Mouse (Mus musculus): ENCODE data around the gene Rabggtb. TPM values are rescaled to one million over a fixed set of nuclear protein-coding genes. Genes with fewer than 3 reads are reported as not detected.

Rabggtb gene
- polyA plus RNA-seq, 1 experiment from 2014 or later = 39.7 TPM

- H3K9ac ChIP-seq (ENCODE audit: low read length) = no peak overlapping the region
- DNase-seq (ENCODE audit: low spot score) (no peak), ATAC-seq (ENCODE audit: insufficient read depth, low FRiP score, low TSS enrichment) (no peak)
- H3K36me3 ChIP-seq (ENCODE audit: control insufficient read depth, insufficient read depth, low read length) = no peaks in the 10 kb centered on the region
- no peak overlapping the region for H3K4me2 ChIP-seq (ENCODE audit: low read depth)
- WGBS = 90% methylated on average over 3 of the region's 3 CpGs
- no peak overlapping the region for H3K27ac ChIP-seq (ENCODE audit: low read depth, low read length)
- no peak overlapping the region for H3K4me3 ChIP-seq (ENCODE audit: low read depth, low read length)
- no peaks in the 10 kb centered on the region for H3K9me3 ChIP-seq (ENCODE audit: control insufficient read depth, low read length)
- no peaks in the 10 kb centered on the region for H3K27me3 ChIP-seq (ENCODE audit: control insufficient read depth, insufficient read depth, low read length)
- H3K4me1 ChIP-seq (ENCODE audit: control insufficient read depth, insufficient read depth, low read length) = no peaks in the 10 kb centered on the region
These were observed 17.4 kb downstream of the Rabggtb start for GRCm38 (mm10) chr3:153895454-153895853.

GRCm38 (mm10) chr3:153889188-153889781, 23.5 kb downstream of the Rabggtb start:
- H3K36me3 ChIP-seq (ENCODE audit: control insufficient read depth, insufficient read depth, low read length) = no peaks in the 10 kb centered on the region
- H3K4me1 ChIP-seq (ENCODE audit: control insufficient read depth, insufficient read depth, low read length) = no peaks in the 10 kb centered on the region
- H3K27ac ChIP-seq (ENCODE audit: low read depth, low read length) = no peak overlapping the region
- H3K4me2 ChIP-seq (ENCODE audit: low read depth) = no peak overlapping the region
- no peaks in the 10 kb centered on the region for H3K27me3 ChIP-seq (ENCODE audit: control insufficient read depth, insufficient read depth, low read length)
- H3K4me3 ChIP-seq (ENCODE audit: low read depth, low read length) = no peak overlapping the region
- H3K9me3 ChIP-seq (ENCODE audit: control insufficient read depth, low read length) = no peaks in the 10 kb centered on the region
- no peak for ATAC-seq (ENCODE audit: insufficient read depth, low FRiP score, low TSS enrichment)
- 83% methylated on average over 7 of the region's 8 CpGs for WGBS
- H3K9ac ChIP-seq (ENCODE audit: low read length) = no peak overlapping the region
- DNase-seq (ENCODE audit: low spot score) = no peak

GRCm38 (mm10) chr3:153888141-153888540, 24.7 kb downstream of the Rabggtb start:
- Histone ChIP-seq H3K9me3 (ENCODE audit: control insufficient read depth, low read length) (no peaks in the 10 kb centered on the region), H3K4me1 (ENCODE audit: control insufficient read depth, insufficient read depth, low read length) (no peaks in the 10 kb centered on the region), H3K4me3 (ENCODE audit: low read depth, low read length) (no peak overlapping the region), H3K9ac (ENCODE audit: low read length) (no peak overlapping the region), H3K27me3 (ENCODE audit: control insufficient read depth, insufficient read depth, low read length) (no peaks in the 10 kb centered on the region), H3K36me3 (ENCODE audit: control insufficient read depth, insufficient read depth, low read length) (no peaks in the 10 kb centered on the region), H3K4me2 (ENCODE audit: low read depth) (no peak overlapping the region), H3K27ac (ENCODE audit: low read depth, low read length) (no peak overlapping the region)
- ATAC-seq (ENCODE audit: insufficient read depth, low FRiP score, low TSS enrichment) (no peak), DNase-seq (ENCODE audit: low spot score) (no peak)
- WGBS = 85% methylated on average over 6 of the region's 6 CpGs

- ATAC-seq (ENCODE audit: insufficient read depth, low FRiP score, low TSS enrichment) (no peak), DNase-seq (ENCODE audit: low spot score) (no peak)
- H3K9me3 ChIP-seq (ENCODE audit: control insufficient read depth, low read length) = no peaks in the 10 kb centered on the region
- H3K4me2 ChIP-seq (ENCODE audit: low read depth) = no peak overlapping the region
- H3K27me3 ChIP-seq (ENCODE audit: control insufficient read depth, insufficient read depth, low read length) = no peaks in the 10 kb centered on the region
- H3K4me1 ChIP-seq (ENCODE audit: control insufficient read depth, insufficient read depth, low read length) = no peaks in the 10 kb centered on the region
- H3K9ac ChIP-seq (ENCODE audit: low read length) = no peak overlapping the region
- no peak overlapping the region for H3K4me3 ChIP-seq (ENCODE audit: low read depth, low read length)
- no peak overlapping the region for H3K27ac ChIP-seq (ENCODE audit: low read depth, low read length)
- H3K36me3 ChIP-seq (ENCODE audit: control insufficient read depth, insufficient read depth, low read length) = no peaks in the 10 kb centered on the region
These were observed 26.5 kb downstream of the Rabggtb start for GRCm38 (mm10) chr3:153886296-153886695.

GRCm38 (mm10) chr3:153871396-153871795, 41.4 kb downstream of the Rabggtb start:
- ATAC-seq (ENCODE audit: insufficient read depth, low FRiP score, low TSS enrichment) = no peak
- 88% methylated on average over 5 of the region's 5 CpGs for WGBS

GRCm38 (mm10) chr3:153867149-153868136, 45.4 kb downstream of the Rabggtb start:
- 81% methylated on average over 14 of the region's 14 CpGs for WGBS

More at GRCm38 (mm10) chr3:153871396-153871795, 41.4 kb downstream of the Rabggtb start:
- H3K36me3 ChIP-seq (ENCODE audit: control insufficient read depth, insufficient read depth, low read length) = no peaks in the 10 kb centered on the region
- H3K27ac ChIP-seq (ENCODE audit: low read depth, low read length) = no peak overlapping the region
- H3K4me3 ChIP-seq (ENCODE audit: low read depth, low read length) = no peak overlapping the region
- DNase-seq (ENCODE audit: low spot score) = no peak
- no peaks in the 10 kb centered on the region for H3K9me3 ChIP-seq (ENCODE audit: control insufficient read depth, low read length)
- no peaks in the 10 kb centered on the region for H3K4me1 ChIP-seq (ENCODE audit: control insufficient read depth, insufficient read depth, low read length)
- H3K27me3 ChIP-seq (ENCODE audit: control insufficient read depth, insufficient read depth, low read length) = no peaks in the 10 kb centered on the region
- no peak overlapping the region for H3K9ac ChIP-seq (ENCODE audit: low read length)
- no peak overlapping the region for H3K4me2 ChIP-seq (ENCODE audit: low read depth)

GRCm38 (mm10) chr3:153864636-153865429, 48.0 kb downstream of the Rabggtb start:
- Histone ChIP-seq H3K9ac (ENCODE audit: low read length) (no peak overlapping the region), H3K36me3 (ENCODE audit: control insufficient read depth, insufficient read depth, low read length) (no peaks in the 10 kb centered on the region), H3K4me2 (ENCODE audit: low read depth) (no peak overlapping the region), H3K4me1 (ENCODE audit: control insufficient read depth, insufficient read depth, low read length) (no peaks in the 10 kb centered on the region), H3K27ac (ENCODE audit: low read depth, low read length) (no peak overlapping the region), H3K27me3 (ENCODE audit: control insufficient read depth, insufficient read depth, low read length) (no peaks in the 10 kb centered on the region), H3K9me3 (ENCODE audit: control insufficient read depth, low read length) (no peaks in the 10 kb centered on the region), H3K4me3 (ENCODE audit: low read depth, low read length) (no peak overlapping the region)
- ATAC-seq (ENCODE audit: insufficient read depth, low FRiP score, low TSS enrichment) (no peak; the same call in 1 of the 2 replicates), DNase-seq (ENCODE audit: low spot score) (no peak)
- 92% methylated on average over 4 of the region's 4 CpGs for WGBS

More at GRCm38 (mm10) chr3:153867149-153868136, 45.4 kb downstream of the Rabggtb start:
- Histone ChIP-seq H3K9me3 (ENCODE audit: control insufficient read depth, low read length) (no peaks in the 10 kb centered on the region), H3K27ac (ENCODE audit: low read depth, low read length) (no peak overlapping the region), H3K36me3 (ENCODE audit: control insufficient read depth, insufficient read depth, low read length) (no peaks in the 10 kb centered on the region), H3K4me2 (ENCODE audit: low read depth) (no peak overlapping the region), H3K4me1 (ENCODE audit: control insufficient read depth, insufficient read depth, low read length) (no peaks in the 10 kb centered on the region), H3K27me3 (ENCODE audit: control insufficient read depth, insufficient read depth, low read length) (no peaks in the 10 kb centered on the region), H3K4me3 (ENCODE audit: low read depth, low read length) (no peak overlapping the region), H3K9ac (ENCODE audit: low read length) (no peak overlapping the region)
- ATAC-seq (ENCODE audit: insufficient read depth, low FRiP score, low TSS enrichment) (no peak), DNase-seq (ENCODE audit: low spot score) (no peak)

DNA sequence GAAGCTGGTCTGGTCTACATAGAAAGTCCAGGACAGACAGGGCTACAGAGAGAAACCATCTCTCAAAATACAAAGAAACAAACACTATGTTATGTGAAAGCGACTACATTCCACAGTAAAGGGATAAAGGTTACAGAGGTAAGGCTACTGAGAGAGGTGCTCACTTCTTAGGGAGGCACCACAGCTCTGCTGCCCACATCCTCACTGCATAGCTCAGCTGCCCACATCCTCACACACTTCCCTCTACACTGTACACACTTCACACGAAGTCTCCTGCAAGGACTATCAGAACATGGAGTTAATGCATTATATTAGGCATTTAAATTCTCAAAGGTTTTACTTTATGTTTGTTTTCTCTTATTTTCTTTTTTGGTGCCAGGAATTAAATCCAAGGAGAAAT, 49.0 kb downstream of the Rabggtb start:
- Histone ChIP-seq H3K27me3 (ENCODE audit: control insufficient read depth, insufficient read depth, low read length) (no peaks in the 10 kb centered on the region), H3K9ac (ENCODE audit: low read length) (no peak overlapping the region), H3K4me1 (ENCODE audit: control insufficient read depth, insufficient read depth, low read length) (no peaks in the 10 kb centered on the region), H3K4me2 (ENCODE audit: low read depth) (no peak overlapping the region), H3K9me3 (ENCODE audit: control insufficient read depth, low read length) (no peaks in the 10 kb centered on the region), H3K27ac (ENCODE audit: low read depth, low read length) (no peak overlapping the region), H3K4me3 (ENCODE audit: low read depth, low read length) (no peak overlapping the region), H3K36me3 (ENCODE audit: control insufficient read depth, insufficient read depth, low read length) (no peaks in the 10 kb centered on the region)
- DNase-seq (ENCODE audit: low spot score) = no peak
- 93% methylated on average over 2 of the region's 2 CpGs for WGBS
- ATAC-seq (ENCODE audit: insufficient read depth, low FRiP score, low TSS enrichment) = no peak
